Mouse (Mus musculus) ES-CJ7 (cell line): ENCODE data around the gene Ppp1cc.
"Not testable (repeated sequence)": the region's sequence is repeated elsewhere in the genome, so short reads cannot be mapped to it uniquely, and the experiment has no call there.

Experiments used
- DNase-seq: peaks from one replicate; pipeline ENCODE4 v3.0.0; 2011; ENCODE audit warnings: low read depth, low spot score

The Ppp1cc gene

DNA sequence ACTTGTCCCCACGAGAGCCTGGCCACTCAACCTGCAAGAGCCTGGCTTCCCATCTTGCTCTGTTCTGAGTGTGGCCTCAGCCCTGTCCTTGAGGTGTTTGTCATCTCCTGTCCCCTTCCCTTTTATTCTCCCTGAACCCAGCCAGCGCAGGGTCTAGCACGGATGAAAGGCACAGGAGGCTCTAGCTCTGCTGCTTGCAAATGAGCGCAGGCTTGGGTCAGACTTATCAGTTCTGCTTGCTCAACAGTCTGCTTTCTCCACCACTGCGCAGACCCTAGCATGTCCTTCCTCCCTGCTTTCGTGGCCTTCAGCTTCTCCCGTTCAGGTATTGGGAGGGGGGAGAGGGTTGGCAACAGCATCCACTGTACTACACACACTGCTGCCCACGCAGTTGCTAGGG is 54.0 kb downstream of the Ppp1cc start:
- DNase-seq, result no peak

DNA sequence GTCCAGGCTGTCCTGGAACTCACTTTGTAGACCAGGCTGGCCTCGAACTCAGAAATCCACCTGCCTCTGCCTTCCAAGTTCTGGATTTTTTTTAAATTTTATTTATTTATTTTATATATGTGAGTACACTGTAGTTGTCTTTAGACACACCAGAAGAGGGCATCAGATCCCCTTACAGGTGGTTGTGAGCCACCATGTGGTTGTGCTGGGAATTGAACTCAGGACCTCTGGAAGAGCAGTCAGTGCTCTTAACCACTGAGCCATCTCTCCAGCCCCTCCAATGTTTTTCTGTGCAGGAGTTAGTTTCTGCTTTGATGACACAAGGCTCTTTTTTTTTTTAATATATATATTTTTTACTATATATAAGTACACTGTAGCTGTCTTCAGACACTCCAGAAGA is 54.7 kb downstream of the Ppp1cc start:
- not testable (repeated sequence) for DNase-seq

DNA sequence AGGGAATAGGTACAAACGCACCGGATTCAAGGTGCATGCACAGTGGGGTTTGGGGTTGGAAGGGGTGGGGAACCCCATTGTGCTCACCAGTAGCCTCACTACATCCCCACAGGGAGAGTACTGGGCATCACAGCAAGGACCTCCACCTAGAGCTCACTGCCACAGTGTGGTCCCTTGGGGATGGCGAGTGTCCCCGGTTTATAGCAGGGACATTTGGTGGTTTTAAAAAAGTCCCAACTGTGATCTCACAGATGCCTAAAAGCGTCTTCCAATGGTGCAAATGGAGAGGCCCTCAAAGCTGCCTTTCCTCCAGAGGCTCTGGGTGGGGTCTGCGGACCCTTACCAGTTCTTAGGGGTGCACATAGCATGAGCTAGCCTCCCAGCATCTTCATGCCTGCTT is 55.8 kb downstream of the Ppp1cc start:
- DNase-seq, result no peak

DNA sequence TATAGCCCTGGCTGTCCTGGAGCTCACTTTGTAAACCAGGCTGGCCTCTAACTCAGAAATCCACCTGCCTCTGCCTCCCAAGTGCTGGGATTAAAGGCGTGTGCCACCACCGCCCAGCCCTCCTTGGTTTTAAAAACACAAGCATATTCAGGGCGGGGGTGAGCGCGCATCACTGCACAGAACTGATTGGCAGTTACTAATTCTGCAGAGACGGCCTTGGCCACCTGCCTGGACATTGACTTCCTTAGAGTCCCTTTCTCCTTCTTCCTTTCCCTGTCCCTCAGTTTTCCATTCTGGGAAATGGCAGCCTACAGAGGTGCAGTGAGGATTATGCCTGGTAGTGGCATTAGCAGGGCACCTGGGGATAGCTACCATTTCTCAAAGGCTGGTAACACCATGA is 59.6 kb downstream of the Ppp1cc start:
- DNase-seq, result no peak

DNA sequence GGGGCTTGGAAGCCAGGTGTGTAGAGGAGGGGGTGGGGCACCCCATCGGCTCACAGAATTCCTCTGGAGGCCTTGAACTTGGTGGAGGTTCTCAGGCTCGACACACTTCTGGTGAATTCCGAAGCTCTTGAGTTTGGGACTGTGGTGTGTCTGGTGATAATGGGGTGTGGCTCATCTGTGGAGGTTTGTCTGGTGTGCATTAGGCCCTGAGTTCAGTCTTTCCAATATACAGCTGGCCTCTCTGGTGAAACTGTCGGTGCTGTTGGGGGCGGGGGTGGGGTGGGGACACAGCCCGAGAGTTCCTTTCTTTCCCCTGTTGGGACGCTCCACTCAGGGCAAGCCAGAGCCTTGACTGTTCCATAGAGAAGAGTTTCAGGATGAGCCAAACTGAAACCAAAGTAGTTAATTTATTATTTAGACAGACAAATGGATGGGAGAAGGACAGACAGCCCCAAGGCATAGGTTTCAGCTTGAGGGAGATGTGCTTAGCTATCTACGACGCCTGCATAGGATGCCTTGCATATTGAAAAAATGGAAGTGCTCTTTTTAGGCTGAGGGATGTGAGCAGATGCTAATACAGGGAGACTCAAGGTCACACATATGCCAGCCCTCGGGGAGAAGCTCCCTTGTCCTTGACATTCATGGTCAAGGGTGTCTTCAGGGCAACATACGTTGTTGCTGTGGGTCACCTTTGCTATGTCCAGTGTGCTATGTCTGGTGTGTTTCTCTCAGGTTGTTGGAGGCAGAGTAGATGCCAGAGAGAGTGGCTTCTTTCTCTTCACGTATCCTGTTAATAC is 60.2 kb downstream of the Ppp1cc start:
- no peak for DNase-seq

DNA sequence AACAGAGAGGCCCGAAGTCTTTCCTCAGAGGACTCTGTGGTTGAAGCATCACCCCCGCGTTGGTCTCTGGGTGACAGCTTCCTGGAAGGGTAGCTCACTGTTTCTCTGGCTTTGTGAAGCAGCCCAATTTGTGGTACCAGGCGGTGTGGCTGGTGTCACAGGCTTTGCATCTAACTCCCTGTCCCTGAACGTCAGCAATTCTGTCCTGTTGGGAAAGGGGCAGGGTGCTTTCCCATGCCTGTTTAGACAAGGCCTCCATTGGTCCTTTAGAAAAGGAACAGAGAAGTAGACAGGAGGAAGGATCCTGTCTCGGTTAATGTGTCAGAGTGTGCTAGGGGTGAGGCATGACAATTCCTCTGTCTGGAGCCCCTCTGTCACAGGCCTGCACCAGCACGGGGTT is 60.9 kb downstream of the Ppp1cc start:
- no peak for DNase-seq

DNA sequence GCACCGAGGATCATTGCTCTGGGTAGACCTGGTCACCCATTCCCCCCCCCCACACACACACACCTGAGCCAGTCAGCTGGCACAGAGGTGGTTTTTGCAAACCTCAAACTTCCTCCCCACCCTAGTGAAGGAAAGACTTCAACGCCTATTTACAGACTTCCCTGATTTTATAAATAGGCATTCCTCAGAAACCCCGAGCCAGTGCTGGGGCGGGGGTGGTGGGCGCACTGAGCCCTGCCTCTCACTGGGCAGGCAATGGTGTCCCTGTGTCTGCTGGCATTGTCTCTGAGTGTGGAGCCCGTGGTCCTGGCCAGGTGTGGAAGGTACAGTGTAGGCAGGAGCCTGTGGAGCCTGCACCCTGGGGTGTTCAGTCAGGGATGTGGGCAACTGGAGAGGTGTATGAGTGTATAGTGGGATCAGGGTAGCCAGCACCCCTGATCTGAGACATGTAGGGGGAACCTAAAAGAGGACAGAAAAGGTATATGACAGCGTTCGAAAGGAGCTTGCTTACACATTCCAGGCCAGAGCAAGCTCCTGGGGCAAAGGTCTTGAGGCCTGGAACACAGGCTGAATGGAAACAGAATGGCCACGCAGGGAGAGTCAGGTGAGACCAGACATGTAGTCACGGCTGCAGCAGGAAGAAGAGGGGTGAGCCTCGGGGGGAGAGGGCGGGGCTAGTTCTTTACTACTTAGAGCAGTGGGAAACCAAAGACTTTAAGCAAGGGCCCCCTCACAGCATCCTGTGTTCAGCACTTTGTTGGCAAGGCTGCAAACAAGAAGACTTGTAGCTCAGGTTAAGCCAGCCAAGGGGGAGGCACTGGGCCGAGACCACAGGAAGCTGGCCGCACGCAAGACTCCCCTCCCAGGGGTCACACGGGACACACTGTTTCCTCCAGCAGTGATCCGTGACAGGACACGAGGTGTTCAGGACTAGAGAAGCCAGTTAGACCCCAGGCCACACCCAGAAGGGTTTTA is 61.9 kb downstream of the Ppp1cc start:
- no peak for DNase-seq

DNA sequence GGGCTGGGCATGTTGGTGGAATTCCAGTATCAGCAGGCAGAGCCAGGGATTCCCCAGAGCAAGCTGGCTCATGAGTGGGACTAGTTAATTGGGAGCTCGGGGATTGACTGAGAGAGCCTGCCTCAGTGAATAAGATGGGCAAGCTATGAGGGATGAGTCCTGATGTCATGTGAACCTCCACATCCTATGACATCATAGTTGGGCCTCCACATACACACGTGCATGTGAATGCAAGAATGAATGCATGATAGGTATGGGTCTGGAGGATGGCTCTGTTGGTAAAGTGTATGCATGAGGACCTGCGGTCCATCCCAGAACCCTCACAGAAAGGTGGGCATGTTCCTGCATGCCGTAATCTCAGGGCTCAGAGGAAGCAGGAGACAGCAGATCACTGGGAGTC is 63.0 kb downstream of the Ppp1cc start:
- no peak for DNase-seq

DNA sequence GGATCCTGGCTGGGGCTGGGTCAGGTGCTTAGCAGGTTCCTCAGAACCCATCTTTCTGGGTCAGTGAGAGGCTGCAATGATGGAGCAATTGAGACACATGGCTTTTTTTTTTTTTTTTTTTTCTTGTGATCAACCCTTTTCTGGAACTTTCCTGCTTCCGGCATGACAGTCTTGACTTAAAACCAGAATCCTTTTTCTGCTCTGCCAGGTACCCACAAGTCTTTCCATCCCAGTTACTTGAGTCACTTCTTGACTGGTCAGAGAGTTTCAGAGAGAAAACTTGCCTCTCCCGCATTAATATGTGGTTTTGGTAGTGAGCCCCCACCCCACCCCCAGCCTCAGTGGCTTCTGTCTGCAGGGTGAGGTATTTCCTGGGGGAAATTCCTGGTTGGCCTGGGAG is 66.2 kb downstream of the Ppp1cc start:
- no peak for DNase-seq
